Mouse (Mus musculus) heart, embryonic 14.5 days (tissue): ENCODE data around the gene 1700088E04Rik. TPM values are rescaled to one million over a fixed set of nuclear protein-coding genes. Genes with fewer than 3 reads are reported as not detected.

Experiments
- ATAC-seq: fragments of 200-750 bp; cut with Nextera tagmentation; 2 replicates; pipeline ENCODE4 v1.8.0; 2017; ENCODE audit warnings: low read depth, moderate TSS enrichment; ENCODE audit not compliant: insufficient number of reproducible peaks, insufficient read depth, low FRiP score
- H3K27ac ChIP-seq, 2 experiments: fragments of 200-500 bp in 1 of 2; fragments of 300-500 bp in 1 of 2; sonication (generic) in 1 of 2; replicated peaks in 1 of 2; 2 replicates each; pipeline ENCODE4 v1.5.1; 2012 to 2014; ENCODE audit warnings: low read depth in 2 of 2, low read length in 2 of 2, control low read depth in 1 of 2, mild to moderate bottlenecking in 1 of 2, mixed read lengths in 1 of 2; ENCODE audit not compliant: control insufficient read depth in 1 of 2, insufficient read depth in 1 of 2
- H3K27me3 ChIP-seq: fragments of 300-500 bp; sonication (generic); 2 replicates; pipeline ENCODE4 v1.6.1; 2014; ENCODE audit warnings: mild to moderate bottlenecking, low read length, control low read depth; ENCODE audit not compliant: control insufficient read depth, insufficient read depth
- H3K36me3 ChIP-seq: fragments of 300-500 bp; sonication (generic); 2 replicates; pipeline ENCODE4 v1.6.1; 2014; ENCODE audit warnings: mild to moderate bottlenecking, control low read depth, low read length, mixed read lengths; ENCODE audit not compliant: control insufficient read depth, insufficient read depth
- H3K4me1 ChIP-seq, 2 experiments: fragments of 200-500 bp in 1 of 2; fragments of 300-500 bp in 1 of 2; sonication (generic) in 1 of 2; 2 replicates each; pipeline ENCODE4 v1.6.1; 2012 to 2014; ENCODE audit warnings: low read length in 2 of 2, control low read depth in 1 of 2, mixed read lengths in 1 of 2; ENCODE audit not compliant: control insufficient read depth in 2 of 2, insufficient read depth in 2 of 2
- H3K4me2 ChIP-seq: fragments of 300-500 bp; sonication (generic); 2 replicates; pipeline ENCODE4 v1.6.1; 2014; ENCODE audit warnings: mild to moderate bottlenecking, low read length
- H3K4me3 ChIP-seq, 2 experiments: fragments of 200-500 bp in 1 of 2; fragments of 300-500 bp in 1 of 2; sonication (generic) in 1 of 2; 2 replicates each; pipeline ENCODE4 v1.5.1; 2012 to 2014; ENCODE audit warnings: low read length in 2 of 2, mild to moderate bottlenecking in 2 of 2, control low read depth in 1 of 2, low read depth in 1 of 2, moderate library complexity in 1 of 2; ENCODE audit not compliant: control insufficient read depth in 1 of 2, insufficient read depth in 1 of 2
- H3K9ac ChIP-seq: fragments of 300-500 bp; sonication (generic); 2 replicates; pipeline ENCODE4 v1.6.1; 2014; ENCODE audit warnings: mild to moderate bottlenecking, low read length
- H3K9me3 ChIP-seq: fragments of 300-500 bp; sonication (generic); 2 replicates; pipeline ENCODE4 v1.6.1; 2016; ENCODE audit warnings: low read length, control low read depth; ENCODE audit not compliant: control insufficient read depth
- WGBS: fragments of 180-500 bp; shearing (Covaris S2); extraction: QIAGEN DNeasy Blood & Tissue Kit; methylation state at CpG from one replicate; pipeline ENCODE4 v1.1.7; 2014; 5-methylcytosine and 5-hydroxymethylcytosine counted together
- polyA plus RNA-seq: library from polyadenylated mRNA; unstranded; fragments of >200 nt; fragmentation: Nextera tagmentation; extraction: Ambion mirVana; gene quantifications from 2 replicates; pipeline ENCODE4 v1.2.1, GENCODE M21; 2014

1700088E04Rik gene
- polyA plus RNA-seq, 1 experiment from 2014 or later, result 8.4 TPM

GRCm38 (mm10) chr15:79123751-79124150 lies 17.3 kb downstream of the 1700088E04Rik start:
- H3K27ac ChIP-seq, result peak overlapping the region; percentile 88 to 91

GRCm38 (mm10) chr15:79122546-79122945 lies 18.5 kb downstream of the 1700088E04Rik start:
- Histone ChIP-seq H3K9me3 (no peaks in the 10 kb centered on the region), H3K36me3 (peaks cover 99% of the 10 kb centered on the region), H3K9ac (peak overlapping the region; percentile 21; the same call in 1 of the 2 replicates), H3K27me3 (no peaks in the 10 kb centered on the region), H3K4me1 (peaks cover 12 to 19% of the 10 kb centered on the region in 2 experiments), H3K4me3 (no peak overlapping the region), H3K27ac (peak overlapping the region; percentile 88 to 91), H3K4me2 (no peak overlapping the region)
- no peak for ATAC-seq
- 84% methylated on average over 13 of the region's 13 CpGs for WGBS

More at GRCm38 (mm10) chr15:79123751-79124150, 17.3 kb downstream of the 1700088E04Rik start:
- Histone ChIP-seq H3K36me3 (peaks cover 99% of the 10 kb centered on the region), H3K9me3 (no peaks in the 10 kb centered on the region), H3K4me3 (no peak overlapping the region), H3K4me2 (no peak overlapping the region), H3K9ac (peak overlapping the region; percentile 58; the same call in 1 of the 2 replicates), H3K4me1 (peaks cover 12 to 19% of the 10 kb centered on the region in 2 experiments), H3K27me3 (no peaks in the 10 kb centered on the region)
- 32% methylated on average over 6 of the region's 6 CpGs for WGBS
- ATAC-seq, result peak; percentile 75

- WGBS, result 86% methylated on average over 4 of the region's 4 CpGs
- ATAC-seq, result no peak
- peak overlapping the region; percentile 21; the same call in 1 of the 2 replicates for H3K9ac ChIP-seq
- no peak overlapping the region for H3K4me2 ChIP-seq
- no peak overlapping the region for H3K4me3 ChIP-seq
- H3K27ac ChIP-seq, result peak overlapping the region in 1 of 2 experiments; percentile 91; a peak in 2 of 4 replicates
- no peaks in the 10 kb centered on the region for H3K9me3 ChIP-seq
- H3K36me3 ChIP-seq, result peaks cover 99% of the 10 kb centered on the region
- peaks cover 12 to 19% of the 10 kb centered on the region in 2 experiments for H3K4me1 ChIP-seq
- H3K27me3 ChIP-seq, result no peaks in the 10 kb centered on the region
Observed at GRCm38 (mm10) chr15:79122119-79122518, 18.9 kb downstream of the 1700088E04Rik start.

- peaks cover 99% of the 10 kb centered on the region for H3K36me3 ChIP-seq
- H3K4me2 ChIP-seq, result no peak overlapping the region
- no peaks in the 10 kb centered on the region for H3K9me3 ChIP-seq
- no peaks in the 10 kb centered on the region for H3K27me3 ChIP-seq
- 79% methylated on average over 9 of the region's 9 CpGs for WGBS
- no peak for ATAC-seq
- H3K4me3 ChIP-seq, result no peak overlapping the region
- H3K27ac ChIP-seq, result no peak overlapping the region
- peaks cover 12 to 16% of the 10 kb centered on the region in 2 experiments for H3K4me1 ChIP-seq
- H3K9ac ChIP-seq, result no peak overlapping the region; the same call in 1 of the 2 replicates
Observed at GRCm38 (mm10) chr15:79119491-79119890, 21.6 kb downstream of the 1700088E04Rik start.

GRCm38 (mm10) chr15:79115276-79115675 lies 25.8 kb downstream of the 1700088E04Rik start:
- Histone ChIP-seq H3K9me3 (no peaks in the 10 kb centered on the region), H3K4me2 (no peak overlapping the region), H3K36me3 (peaks cover 77% of the 10 kb centered on the region), H3K4me3 (no peak overlapping the region), H3K4me1 (peaks cover 16 to 24% of the 10 kb centered on the region in 2 experiments), H3K27ac (no peak overlapping the region), H3K27me3 (no peaks in the 10 kb centered on the region), H3K9ac (no peak overlapping the region)
- 42% methylated on average over 5 of the region's 5 CpGs for WGBS
- ATAC-seq, result no peak

- peak overlapping the region; percentile 26; a peak in 3 of 4 replicates for H3K4me3 ChIP-seq
- H3K36me3 ChIP-seq, result peaks cover 42% of the 10 kb centered on the region
- H3K27me3 ChIP-seq, result no peaks in the 10 kb centered on the region
- WGBS, result 10% methylated on average over 4 of the region's 4 CpGs
- H3K4me1 ChIP-seq, result peaks cover 26 to 37% of the 10 kb centered on the region in 2 experiments
- no peaks in the 10 kb centered on the region for H3K9me3 ChIP-seq
- H3K9ac ChIP-seq, result peak overlapping the region; percentile 99
- peak overlapping the region; percentile 95 to 98 for H3K27ac ChIP-seq
- peak; percentile 65 for ATAC-seq
- peak overlapping the region; percentile 95 for H3K4me2 ChIP-seq
Observed at GRCm38 (mm10) chr15:79111774-79112173, 29.3 kb downstream of the 1700088E04Rik start.

- Histone ChIP-seq H3K4me2 (peak overlapping the region; percentile 95), H3K27ac (peak overlapping the region; percentile 95 to 98), H3K27me3 (no peaks in the 10 kb centered on the region), H3K36me3 (peaks cover 30% of the 10 kb centered on the region), H3K4me1 (peaks cover 26 to 37% of the 10 kb centered on the region in 2 experiments), H3K9me3 (no peaks in the 10 kb centered on the region), H3K4me3 (peak overlapping the region; percentile 94 to 95), H3K9ac (peak overlapping the region; percentile 99)
- ATAC-seq, result no peak
- 46% methylated on average over 2 of the region's 2 CpGs for WGBS
Observed at GRCm38 (mm10) chr15:79110528-79110927, 30.5 kb downstream of the 1700088E04Rik start.

- 9% methylated on average over 9 of the region's 9 CpGs for WGBS
- H3K9ac ChIP-seq, result peak overlapping the region; percentile 99
Observed at GRCm38 (mm10) chr15:79110031-79110430, 31.0 kb downstream of the 1700088E04Rik start.

More at GRCm38 (mm10) chr15:79110031-79110430, 31.0 kb downstream of the 1700088E04Rik start:
- peak overlapping the region; percentile 95 to 98 for H3K27ac ChIP-seq
- no peaks in the 10 kb centered on the region for H3K27me3 ChIP-seq
- no peaks in the 10 kb centered on the region for H3K9me3 ChIP-seq
- H3K4me3 ChIP-seq, result peak overlapping the region; percentile 94 to 95
- peaks cover 25% of the 10 kb centered on the region for H3K36me3 ChIP-seq
- ATAC-seq, result no peak
- peaks cover 26 to 37% of the 10 kb centered on the region in 2 experiments for H3K4me1 ChIP-seq
- H3K4me2 ChIP-seq, result peak overlapping the region; percentile 95
